Mouse (Mus musculus) heart, embryonic 14.5 days (tissue): ENCODE data around the gene Adgrg5. TPM values are rescaled to one million over a fixed set of nuclear protein-coding genes. Genes with fewer than 3 reads are reported as not detected.
A peak's percentile ranks its signal among the peaks of the same experiment; 100 is the strongest.

Source experiments
- ATAC-seq: fragments of 200-750 bp; cut with Nextera tagmentation; 2 replicates; pipeline ENCODE4 v1.8.0; 2017; ENCODE audit warnings: low read depth, moderate TSS enrichment; ENCODE audit not compliant: insufficient number of reproducible peaks, insufficient read depth, low FRiP score
- H3K27ac ChIP-seq, 2 experiments: fragments of 200-500 bp in 1 of 2; fragments of 300-500 bp in 1 of 2; sonication (generic) in 1 of 2; replicated peaks in 1 of 2; 2 replicates each; pipeline ENCODE4 v1.5.1; 2012 to 2014; ENCODE audit warnings: low read depth in 2 of 2, low read length in 2 of 2, control low read depth in 1 of 2, mild to moderate bottlenecking in 1 of 2, mixed read lengths in 1 of 2; ENCODE audit not compliant: control insufficient read depth in 1 of 2, insufficient read depth in 1 of 2
- H3K27me3 ChIP-seq: fragments of 300-500 bp; sonication (generic); 2 replicates; pipeline ENCODE4 v1.6.1; 2014; ENCODE audit warnings: mild to moderate bottlenecking, low read length, control low read depth; ENCODE audit not compliant: control insufficient read depth, insufficient read depth
- H3K36me3 ChIP-seq: fragments of 300-500 bp; sonication (generic); 2 replicates; pipeline ENCODE4 v1.6.1; 2014; ENCODE audit warnings: mild to moderate bottlenecking, control low read depth, low read length, mixed read lengths; ENCODE audit not compliant: control insufficient read depth, insufficient read depth
- H3K4me1 ChIP-seq, 2 experiments: fragments of 200-500 bp in 1 of 2; fragments of 300-500 bp in 1 of 2; sonication (generic) in 1 of 2; 2 replicates each; pipeline ENCODE4 v1.6.1; 2012 to 2014; ENCODE audit warnings: low read length in 2 of 2, control low read depth in 1 of 2, mixed read lengths in 1 of 2; ENCODE audit not compliant: control insufficient read depth in 2 of 2, insufficient read depth in 2 of 2
- H3K4me2 ChIP-seq: fragments of 300-500 bp; sonication (generic); 2 replicates; pipeline ENCODE4 v1.6.1; 2014; ENCODE audit warnings: mild to moderate bottlenecking, low read length
- H3K4me3 ChIP-seq, 2 experiments: fragments of 200-500 bp in 1 of 2; fragments of 300-500 bp in 1 of 2; sonication (generic) in 1 of 2; 2 replicates each; pipeline ENCODE4 v1.5.1; 2012 to 2014; ENCODE audit warnings: low read length in 2 of 2, mild to moderate bottlenecking in 2 of 2, control low read depth in 1 of 2, low read depth in 1 of 2, moderate library complexity in 1 of 2; ENCODE audit not compliant: control insufficient read depth in 1 of 2, insufficient read depth in 1 of 2
- H3K9ac ChIP-seq: fragments of 300-500 bp; sonication (generic); 2 replicates; pipeline ENCODE4 v1.6.1; 2014; ENCODE audit warnings: mild to moderate bottlenecking, low read length
- H3K9me3 ChIP-seq: fragments of 300-500 bp; sonication (generic); 2 replicates; pipeline ENCODE4 v1.6.1; 2016; ENCODE audit warnings: low read length, control low read depth; ENCODE audit not compliant: control insufficient read depth
- WGBS: fragments of 180-500 bp; shearing (Covaris S2); extraction: QIAGEN DNeasy Blood & Tissue Kit; methylation state at CpG from one replicate; pipeline ENCODE4 v1.1.7; 2014; 5-methylcytosine and 5-hydroxymethylcytosine counted together
- polyA plus RNA-seq: library from polyadenylated mRNA; unstranded; fragments of >200 nt; fragmentation: Nextera tagmentation; extraction: Ambion mirVana; gene quantifications from 2 replicates; pipeline ENCODE4 v1.2.1, GENCODE M21; 2014

Gene Adgrg5
- polyA plus RNA-seq, 1 experiment from 2014 or later: 0.07 TPM

DNA sequence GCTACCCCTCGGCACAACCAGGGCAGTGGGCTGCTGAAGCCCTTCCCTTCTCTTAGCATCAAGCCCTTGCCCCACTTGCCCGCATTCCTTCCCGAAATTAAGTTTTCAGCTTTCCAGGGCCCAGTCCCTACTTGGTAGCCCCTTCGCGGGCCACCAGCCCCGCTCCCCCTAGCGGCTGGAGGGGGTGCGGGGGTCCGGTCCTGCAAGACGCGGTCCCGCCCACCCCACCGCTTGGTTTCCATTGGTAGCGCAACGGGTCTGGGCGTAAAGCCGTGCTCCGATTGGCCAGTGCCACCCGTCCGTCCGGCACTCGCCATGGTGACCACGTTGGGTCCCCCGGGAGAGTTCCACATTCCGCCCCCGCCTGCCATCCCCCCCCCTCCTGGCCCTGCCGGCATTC lies 6.1 kb upstream of the Adgrg5 start:
- Histone ChIP-seq H3K9me3 (no peaks in the 10 kb centered on the region), H3K4me3 (peak overlapping the region; percentile 88 to 89), H3K9ac (peak overlapping the region; percentile 94), H3K27ac (peak overlapping the region; percentile 6 to 87; a peak in 3 of 4 replicates), H3K4me2 (peak overlapping the region; percentile 89), H3K27me3 (no peaks in the 10 kb centered on the region; the same call in 1 of the 2 replicates), H3K36me3 (peaks cover 8% of the 10 kb centered on the region), H3K4me1 (peaks cover 41 to 58% of the 10 kb centered on the region in 2 experiments)
- peak; percentile 89 for ATAC-seq
- whole genome bisulfite sequencing: under 1% methylated on average over 22 of the region's 27 CpGs

DNA sequence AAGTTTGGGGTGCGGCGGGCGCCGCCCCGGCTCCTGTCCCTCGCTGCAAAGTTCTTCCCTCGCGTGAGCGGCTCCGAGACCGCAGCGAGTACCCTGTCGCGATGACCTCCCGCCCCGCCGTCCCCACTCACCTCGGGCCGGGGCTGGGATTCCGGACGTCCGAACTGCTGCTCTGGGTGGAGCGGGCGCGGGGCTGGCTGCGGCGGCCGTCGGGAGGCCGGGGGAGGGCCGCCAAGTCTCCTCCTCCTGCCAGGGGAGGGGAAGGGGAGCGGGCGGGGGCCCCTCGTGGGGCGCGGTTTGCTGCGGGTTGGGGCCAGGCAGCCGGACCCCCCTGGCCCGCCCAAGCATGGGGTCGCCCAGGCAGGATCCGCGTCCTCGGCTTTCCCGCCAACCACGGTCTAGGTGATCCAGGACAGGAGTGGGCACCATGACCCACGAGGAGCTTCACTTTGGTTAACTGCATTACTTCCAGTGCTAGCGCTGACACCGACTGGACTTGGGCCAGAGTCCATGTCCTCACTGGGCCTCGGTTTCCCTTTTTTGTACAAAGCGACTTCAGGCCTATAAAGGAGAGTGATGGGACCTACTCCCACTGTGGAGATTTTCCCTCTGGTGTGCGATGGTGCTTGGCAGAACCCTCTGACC lies 5.5 kb upstream of the Adgrg5 start, which contains the start of gene Ccdc102a:
Ccdc102a (minus strand) TSS at position 248 of the 645 bp plus-strand sequence.
- no peaks in the 10 kb centered on the region for H3K9me3 ChIP-seq
- peak within 1 kb of the TSS; percentile 88 to 89 for H3K4me3 ChIP-seq
- H3K27me3 ChIP-seq: no peaks in the 10 kb centered on the region
- H3K4me2 ChIP-seq: peak within 1 kb of the TSS; percentile 89
- peaks cover 2% of the 10 kb centered on the region; the same call in 1 of the 2 replicates for H3K36me3 ChIP-seq
- peak within 1 kb of the TSS; percentile 94 for H3K9ac ChIP-seq
- H3K4me1 ChIP-seq: peaks cover 44 to 58% of the 10 kb centered on the region in 2 experiments
- peak within 1 kb of the TSS; percentile 70 to 87 for H3K27ac ChIP-seq
- WGBS: 2% methylated on average over 33 of the region's 51 CpGs
- ATAC-seq: peak; percentile 66

DNA sequence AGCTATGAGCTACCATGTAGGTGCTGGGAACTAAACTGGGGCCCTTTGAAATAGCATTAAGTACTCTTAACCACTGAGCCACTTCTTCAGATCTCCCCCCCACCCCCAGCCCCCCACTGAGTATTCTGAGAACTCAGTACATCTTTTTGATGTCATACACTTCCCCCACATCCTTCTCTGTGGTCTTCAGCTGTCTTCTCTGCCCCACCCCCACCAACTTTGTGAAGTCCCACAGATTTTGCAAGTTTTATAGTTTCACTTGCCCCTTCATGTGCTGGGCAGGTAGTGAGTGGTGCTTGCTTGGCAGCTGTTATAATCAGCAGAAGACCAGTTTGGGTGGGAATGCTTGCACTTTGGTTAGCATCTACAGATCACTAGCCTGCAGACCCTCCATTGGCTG lies 4.2 kb upstream of the Adgrg5 start:
- Histone ChIP-seq H3K27ac (no peak overlapping the region), H3K4me1 (peaks cover 34 to 50% of the 10 kb centered on the region in 2 experiments), H3K36me3 (no peaks in the 10 kb centered on the region), H3K9me3 (no peaks in the 10 kb centered on the region), H3K9ac (no peak overlapping the region), H3K4me3 (no peak overlapping the region), H3K27me3 (no peaks in the 10 kb centered on the region), H3K4me2 (no peak overlapping the region)
- no peak for ATAC-seq

DNA sequence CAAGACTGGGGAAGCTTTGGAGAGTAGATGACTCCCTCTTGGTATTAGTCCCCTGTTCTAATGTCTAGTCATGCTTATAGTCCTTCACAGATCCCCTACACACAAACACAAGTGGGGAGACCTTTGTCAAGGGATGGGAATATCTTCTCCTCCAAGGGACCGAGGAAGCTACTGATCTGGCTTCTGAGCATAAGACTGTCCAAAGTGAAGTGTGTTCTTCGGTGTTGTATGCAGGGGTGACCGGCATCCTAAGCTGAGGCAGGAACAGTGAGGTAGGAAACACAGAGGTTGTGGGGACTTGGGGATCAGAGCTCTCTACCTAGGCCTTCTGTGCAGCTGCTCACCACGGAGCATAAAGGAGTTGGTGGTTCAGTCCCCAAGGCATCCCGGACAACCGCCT lies 1.3 kb upstream of the Adgrg5 start:
- no peak overlapping the region for H3K4me2 ChIP-seq
- ATAC-seq: no peak
- H3K27me3 ChIP-seq: no peaks in the 10 kb centered on the region
- no peak overlapping the region for H3K9ac ChIP-seq
- no peaks in the 10 kb centered on the region for H3K36me3 ChIP-seq
- WGBS: 48% methylated on average over 6 of the region's 6 CpGs
- H3K4me1 ChIP-seq: peaks cover 13 to 22% of the 10 kb centered on the region in 2 experiments
- no peak overlapping the region for H3K4me3 ChIP-seq
- 0 out of 4 replicates have a peak overlapping the region, but pooled peaks of 1 of the 2 experiments have one; percentile 28 for H3K27ac ChIP-seq
- H3K9me3 ChIP-seq: no peaks in the 10 kb centered on the region

DNA sequence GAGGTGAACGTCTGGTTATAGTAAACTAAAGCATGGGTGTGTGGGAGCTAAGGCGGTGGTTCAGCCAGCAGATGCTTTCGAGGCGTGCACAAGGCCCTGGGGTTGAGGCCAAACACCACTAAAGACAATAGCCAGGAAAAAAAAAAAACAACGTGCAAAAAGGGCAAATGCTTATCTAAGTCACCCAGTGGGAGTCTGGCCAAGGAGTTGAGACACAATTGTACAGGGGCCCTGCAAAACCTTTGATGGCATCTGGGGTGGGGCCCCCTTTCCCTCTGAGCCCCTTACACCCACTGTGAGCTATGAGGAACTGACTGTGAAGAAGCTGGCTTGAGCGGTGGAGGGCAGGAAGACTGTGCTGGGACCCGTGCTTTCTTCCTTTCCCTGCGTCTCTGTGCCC lies 892 bp upstream of the Adgrg5 start:
- Histone ChIP-seq H3K27ac (0 out of 4 replicates have a peak overlapping the region, but pooled peaks of 1 of the 2 experiments have one; percentile 28), H3K4me3 (no peak overlapping the region), H3K36me3 (no peaks in the 10 kb centered on the region), H3K4me2 (0 out of 2 replicates have a peak overlapping the region, but pooled peaks have one; percentile 7), H3K9ac (no peak overlapping the region), H3K4me1 (peaks cover 13 to 22% of the 10 kb centered on the region in 2 experiments), H3K27me3 (no peaks in the 10 kb centered on the region), H3K9me3 (no peaks in the 10 kb centered on the region)
- 0 out of 2 replicates have a peak, but pooled peaks have one; percentile 11 for ATAC-seq
- WGBS: 15% methylated on average over 8 of the region's 8 CpGs

DNA sequence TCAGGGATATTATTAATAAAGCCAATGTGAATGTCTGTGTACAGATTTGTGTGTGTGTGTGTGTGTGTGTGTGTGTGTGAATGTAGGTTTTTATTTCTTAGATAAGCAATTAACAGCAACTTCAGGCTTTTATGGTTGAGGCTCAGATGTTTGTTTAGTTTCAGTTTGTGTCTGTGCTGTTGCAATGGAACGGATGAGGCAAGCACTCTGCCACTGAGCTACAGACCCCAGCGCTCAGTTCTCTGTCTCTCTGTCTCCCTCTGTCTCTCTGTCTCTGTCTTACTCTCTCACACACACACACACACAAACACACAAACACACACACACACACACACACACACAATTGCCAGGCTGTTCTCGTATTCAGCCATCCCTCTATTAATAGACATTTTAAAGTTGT lies 4.7 kb downstream of the Adgrg5 start:
- Histone ChIP-seq H3K4me1 (peaks cover 0 to 2% of the 10 kb centered on the region in 2 experiments; a peak in 2 of 4 replicates), H3K9ac (no peak overlapping the region), H3K27ac (no peak overlapping the region), H3K4me3 (no peak overlapping the region), H3K4me2 (no peak overlapping the region), H3K9me3 (no peaks in the 10 kb centered on the region), H3K27me3 (no peaks in the 10 kb centered on the region), H3K36me3 (no peaks in the 10 kb centered on the region)
- 81% methylated on average over 3 of the region's 3 CpGs for whole genome bisulfite sequencing
- no peak for ATAC-seq

DNA sequence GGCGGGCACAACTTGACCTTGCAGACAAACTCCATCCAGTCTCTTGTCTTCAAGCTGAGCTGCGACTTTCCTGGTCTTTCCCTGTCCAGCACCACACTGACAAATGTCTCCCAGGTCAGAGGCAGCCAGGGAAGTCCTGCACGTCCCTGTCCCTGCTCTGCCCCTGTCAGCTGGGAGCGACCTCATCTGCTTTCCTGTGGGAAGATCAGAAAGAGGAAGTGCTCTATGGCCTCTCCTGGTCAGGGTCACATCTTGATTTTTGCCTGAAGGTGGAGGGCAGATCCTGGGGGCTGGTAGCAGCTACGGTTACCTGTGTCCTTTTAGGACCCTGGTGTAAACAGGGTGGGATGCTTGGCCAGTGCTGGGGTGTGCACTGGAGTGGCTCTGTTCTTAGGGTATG lies 10.4 kb downstream of the Adgrg5 start:
- no peak overlapping the region for H3K4me2 ChIP-seq
- no peaks in the 10 kb centered on the region for H3K4me1 ChIP-seq
- 51% methylated on average over 5 of the region's 5 CpGs for WGBS
- H3K36me3 ChIP-seq: no peaks in the 10 kb centered on the region
- no peaks in the 10 kb centered on the region for H3K9me3 ChIP-seq
- no peak overlapping the region for H3K9ac ChIP-seq
- ATAC-seq: no peak
- no peak overlapping the region for H3K27ac ChIP-seq
- H3K4me3 ChIP-seq: no peak overlapping the region
- no peaks in the 10 kb centered on the region; the same call in 1 of the 2 replicates for H3K27me3 ChIP-seq
